Mouse (Mus musculus) forebrain, embryonic 15.5 days (tissue): ENCODE measurements around the gene P4ha2. TPM values are rescaled to one million over a fixed set of nuclear protein-coding genes. Genes with fewer than 3 reads are reported as not detected.
"Not testable (repeated sequence)": the region's sequence is repeated elsewhere in the genome, so short reads cannot be mapped to it uniquely, and the experiment has no call there.

ENCODE experiments used
- ATAC-seq: fragments of 200-750 bp; cut with Nextera tagmentation; replicated peaks from 2 replicates; pipeline ENCODE4 v1.8.0; 2017; ENCODE audit warnings: mild to moderate bottlenecking, moderate TSS enrichment, moderate library complexity
- H3K27ac ChIP-seq: fragments of 300-500 bp; sonication (generic); replicated peaks from 2 replicates; pipeline ENCODE4 v1.5.1; 2015; ENCODE audit warnings: mild to moderate bottlenecking, inconsistent platforms
- H3K27me3 ChIP-seq: fragments of 300-500 bp; sonication (generic); 2 replicates; pipeline ENCODE4 v1.6.1; 2015; ENCODE audit warnings: inconsistent platforms
- H3K36me3 ChIP-seq: fragments of 300-500 bp; sonication (generic); 2 replicates; pipeline ENCODE4 v1.6.1; 2015; ENCODE audit warnings: mild to moderate bottlenecking, inconsistent platforms
- H3K4me1 ChIP-seq: fragments of 300-500 bp; sonication (generic); 2 replicates; pipeline ENCODE4 v1.6.1; 2015; ENCODE audit warnings: inconsistent platforms
- H3K4me2 ChIP-seq: fragments of 300-500 bp; sonication (generic); replicated peaks from 2 replicates; pipeline ENCODE4 v1.6.1; 2015; ENCODE audit warnings: mild to moderate bottlenecking, inconsistent platforms
- H3K4me3 ChIP-seq: fragments of 300-500 bp; sonication (generic); 2 replicates; pipeline ENCODE4 v1.5.1; 2015; ENCODE audit warnings: mild to moderate bottlenecking, inconsistent platforms
- H3K9ac ChIP-seq: fragments of 300-500 bp; sonication (generic); replicated peaks from 2 replicates; pipeline ENCODE4 v1.6.1; 2015; ENCODE audit warnings: mild to moderate bottlenecking, inconsistent platforms
- H3K9me3 ChIP-seq: fragments of 300-500 bp; sonication (generic); 2 replicates; pipeline ENCODE4 v1.6.1; 2016; ENCODE audit warnings: inconsistent platforms
- WGBS: fragments of 180-500 bp; shearing (Covaris S2); methylation state at CpG from one replicate; pipeline ENCODE4 v1.1.7; 2015; ENCODE audit warnings: mixed read lengths; 5-methylcytosine and 5-hydroxymethylcytosine counted together
- polyA plus RNA-seq: library from polyadenylated mRNA; unstranded; fragments of >200 nt; fragmentation: Nextera tagmentation; extraction: Ambion mirVana; gene quantifications from 2 replicates; pipeline ENCODE4 v1.2.1, GENCODE M21; 2015

Gene P4ha2
- polyA plus RNA-seq, 1 experiment from 2014 or later: 6.7 TPM

- no peak overlapping the region for H3K27ac ChIP-seq
- 80% methylated on average over 18 of the region's 18 CpGs for WGBS
- H3K36me3 ChIP-seq: no peaks in the 10 kb centered on the region
These were observed 26.2 kb downstream of the P4ha2 start for GRCm38 (mm10) chr11:54125982-54126648.

GRCm38 (mm10) chr11:54126654-54127374 is 26.9 kb downstream of the P4ha2 start:
- Histone ChIP-seq H3K27me3 (no peaks in the 10 kb centered on the region), H3K36me3 (no peaks in the 10 kb centered on the region), H3K4me2 (peak overlapping the region; percentile 9; the same call in 1 of the 2 replicates), H3K27ac (peak overlapping the region; percentile 51), H3K4me1 (peaks cover 22% of the 10 kb centered on the region), H3K9me3 (no peaks in the 10 kb centered on the region), H3K9ac (no peak overlapping the region), H3K4me3 (no peak overlapping the region)
- 42% methylated on average over 15 of the region's 15 CpGs for WGBS
- ATAC-seq: peak; percentile 49

More at GRCm38 (mm10) chr11:54125982-54126648, 26.2 kb downstream of the P4ha2 start:
- H3K9me3 ChIP-seq: no peaks in the 10 kb centered on the region
- H3K27me3 ChIP-seq: no peaks in the 10 kb centered on the region
- ATAC-seq: no peak
- no peak overlapping the region for H3K4me3 ChIP-seq
- no peak overlapping the region for H3K4me2 ChIP-seq
- no peak overlapping the region for H3K9ac ChIP-seq
- H3K4me1 ChIP-seq: peaks cover 22% of the 10 kb centered on the region

GRCm38 (mm10) chr11:54127397-54127796 is 27.5 kb downstream of the P4ha2 start:
- Histone ChIP-seq H3K9ac (no peak overlapping the region), H3K36me3 (no peaks in the 10 kb centered on the region), H3K27me3 (no peaks in the 10 kb centered on the region), H3K4me2 (no peak overlapping the region), H3K4me3 (no peak overlapping the region), H3K27ac (0 out of 2 replicates have a peak overlapping the region, but pooled peaks have one; percentile 51), H3K9me3 (no peaks in the 10 kb centered on the region), H3K4me1 (peaks cover 20% of the 10 kb centered on the region)
- no peak for ATAC-seq
- 67% methylated on average over 2 of the region's 2 CpGs for WGBS

- 94% methylated on average over 8 of the region's 8 CpGs for WGBS
- no peak overlapping the region for H3K9ac ChIP-seq
- no peak overlapping the region for H3K4me2 ChIP-seq
- H3K36me3 ChIP-seq: no peaks in the 10 kb centered on the region
- no peaks in the 10 kb centered on the region for H3K9me3 ChIP-seq
- H3K27ac ChIP-seq: no peak overlapping the region
- peaks cover 13% of the 10 kb centered on the region for H3K4me1 ChIP-seq
- H3K4me3 ChIP-seq: no peak overlapping the region
- no peaks in the 10 kb centered on the region for H3K27me3 ChIP-seq
- ATAC-seq: no peak
These were observed 30.1 kb downstream of the P4ha2 start for GRCm38 (mm10) chr11:54129955-54130354.

- Histone ChIP-seq H3K27ac (no peak overlapping the region), H3K4me1 (peaks cover 13% of the 10 kb centered on the region), H3K4me2 (no peak overlapping the region), H3K27me3 (no peaks in the 10 kb centered on the region), H3K36me3 (no peaks in the 10 kb centered on the region), H3K9me3 (no peaks in the 10 kb centered on the region), H3K4me3 (no peak overlapping the region), H3K9ac (no peak overlapping the region)
- 87% methylated on average over 6 of the region's 6 CpGs for WGBS
- ATAC-seq: no peak
These were observed 30.8 kb downstream of the P4ha2 start for GRCm38 (mm10) chr11:54130721-54131120.

- Histone ChIP-seq H3K36me3 (no peaks in the 10 kb centered on the region), H3K9ac (no peak overlapping the region), H3K4me3 (no peak overlapping the region), H3K4me1 (peaks cover 1% of the 10 kb centered on the region; the same call in 1 of the 2 replicates), H3K4me2 (no peak overlapping the region), H3K27me3 (no peaks in the 10 kb centered on the region), H3K27ac (no peak overlapping the region), H3K9me3 (no peaks in the 10 kb centered on the region)
- no peak for ATAC-seq
- 85% methylated on average over 10 of the region's 10 CpGs for WGBS
These were observed 32.4 kb downstream of the P4ha2 start for GRCm38 (mm10) chr11:54132290-54132689.

- H3K36me3 ChIP-seq: no peaks in the 10 kb centered on the region
- H3K4me2 ChIP-seq: no peak overlapping the region
- no peaks in the 10 kb centered on the region for H3K4me1 ChIP-seq
- H3K27me3 ChIP-seq: no peaks in the 10 kb centered on the region
- 80% methylated on average over 6 of the region's 6 CpGs for WGBS
- no peak overlapping the region for H3K4me3 ChIP-seq
- ATAC-seq: no peak
- no peak overlapping the region for H3K9ac ChIP-seq
- no peak overlapping the region for H3K27ac ChIP-seq
- no peaks in the 10 kb centered on the region for H3K9me3 ChIP-seq
These were observed 35.0 kb downstream of the P4ha2 start for GRCm38 (mm10) chr11:54134905-54135304.

GRCm38 (mm10) chr11:54140159-54140558 is 40.3 kb downstream of the P4ha2 start:
- not testable (repeated sequence) for H3K36me3 ChIP-seq, H3K4me3 ChIP-seq, H3K9ac ChIP-seq, H3K4me2 ChIP-seq, ATAC-seq, H3K27me3 ChIP-seq, H3K9me3 ChIP-seq, H3K27ac ChIP-seq, H3K4me1 ChIP-seq
- 39% methylated on average over 2 of the region's 2 CpGs for WGBS

- ATAC-seq: no peak
- Histone ChIP-seq H3K27me3 (no peaks in the 10 kb centered on the region), H3K4me2 (no peak overlapping the region), H3K4me1 (no peaks in the 10 kb centered on the region), H3K9me3 (no peaks in the 10 kb centered on the region), H3K36me3 (no peaks in the 10 kb centered on the region), H3K9ac (no peak overlapping the region), H3K4me3 (no peak overlapping the region), H3K27ac (no peak overlapping the region)
- 91% methylated on average over 7 of the region's 7 CpGs for WGBS
These were observed 41.5 kb downstream of the P4ha2 start for GRCm38 (mm10) chr11:54141200-54141971.

GRCm38 (mm10) chr11:54144886-54145285 is 45.0 kb downstream of the P4ha2 start:
- Histone ChIP-seq H3K4me3 (no peak overlapping the region), H3K9ac (no peak overlapping the region), H3K9me3 (no peaks in the 10 kb centered on the region), H3K4me1 (no peaks in the 10 kb centered on the region), H3K36me3 (no peaks in the 10 kb centered on the region), H3K27ac (no peak overlapping the region), H3K27me3 (no peaks in the 10 kb centered on the region), H3K4me2 (no peak overlapping the region)
- ATAC-seq: no peak
- 21% methylated on average over 3 of the region's 3 CpGs for WGBS

- H3K27me3 ChIP-seq: no peaks in the 10 kb centered on the region
- no peak overlapping the region for H3K4me3 ChIP-seq
- no peak overlapping the region for H3K4me2 ChIP-seq
- no peaks in the 10 kb centered on the region for H3K4me1 ChIP-seq
- WGBS: 75% methylated on average over 6 of the region's 6 CpGs
- no peaks in the 10 kb centered on the region for H3K9me3 ChIP-seq
- no peak for ATAC-seq
- no peak overlapping the region for H3K9ac ChIP-seq
- no peak overlapping the region for H3K27ac ChIP-seq
- no peaks in the 10 kb centered on the region for H3K36me3 ChIP-seq
These were observed 46.1 kb downstream of the P4ha2 start for GRCm38 (mm10) chr11:54145990-54146389.
